Mouse (Mus musculus): Measurements from ENCODE around the gene Mms19. TPM values are rescaled to one million over a fixed set of nuclear protein-coding genes. Genes with fewer than 3 reads are reported as not detected.

Gene Mms19
- polyA plus RNA-seq, 1 experiment from 2014 or later, result 27.6 TPM

GRCm38 (mm10) chr19:41912121-41913080 is 68.6 kb downstream of the Mms19 start:
- Histone ChIP-seq H3K4me3 (replicated peaks; ENCODE audit: low read length) (peak overlapping the region; percentile 100), H3K27ac (ENCODE audit: low read length) (peak overlapping the region; percentile 92), H3K4me2 (ENCODE audit: low read depth, low read length) (peak overlapping the region; percentile 82), H3K9ac (ENCODE audit: low read length) (peak overlapping the region; percentile 100), H3K4me1 (ENCODE audit: control insufficient read depth, insufficient read depth, low read length) (peaks cover 24% of the 10 kb centered on the region), H3K9me3 (replicated peaks; ENCODE audit: control insufficient read depth, low read length) (no peaks in the 10 kb centered on the region), H3K36me3 (ENCODE audit: control insufficient read depth, insufficient read depth, low read length) (peaks cover 13% of the 10 kb centered on the region; the same call in 1 of the 2 replicates), H3K27me3 (ENCODE audit: control insufficient read depth, insufficient read depth, low read length) (no peaks in the 10 kb centered on the region)
- WGBS, result under 1% methylated on average over 53 of the region's 53 CpGs
- ATAC-seq (ENCODE audit: insufficient read depth, low FRiP score), result peak; percentile 34

DNA sequence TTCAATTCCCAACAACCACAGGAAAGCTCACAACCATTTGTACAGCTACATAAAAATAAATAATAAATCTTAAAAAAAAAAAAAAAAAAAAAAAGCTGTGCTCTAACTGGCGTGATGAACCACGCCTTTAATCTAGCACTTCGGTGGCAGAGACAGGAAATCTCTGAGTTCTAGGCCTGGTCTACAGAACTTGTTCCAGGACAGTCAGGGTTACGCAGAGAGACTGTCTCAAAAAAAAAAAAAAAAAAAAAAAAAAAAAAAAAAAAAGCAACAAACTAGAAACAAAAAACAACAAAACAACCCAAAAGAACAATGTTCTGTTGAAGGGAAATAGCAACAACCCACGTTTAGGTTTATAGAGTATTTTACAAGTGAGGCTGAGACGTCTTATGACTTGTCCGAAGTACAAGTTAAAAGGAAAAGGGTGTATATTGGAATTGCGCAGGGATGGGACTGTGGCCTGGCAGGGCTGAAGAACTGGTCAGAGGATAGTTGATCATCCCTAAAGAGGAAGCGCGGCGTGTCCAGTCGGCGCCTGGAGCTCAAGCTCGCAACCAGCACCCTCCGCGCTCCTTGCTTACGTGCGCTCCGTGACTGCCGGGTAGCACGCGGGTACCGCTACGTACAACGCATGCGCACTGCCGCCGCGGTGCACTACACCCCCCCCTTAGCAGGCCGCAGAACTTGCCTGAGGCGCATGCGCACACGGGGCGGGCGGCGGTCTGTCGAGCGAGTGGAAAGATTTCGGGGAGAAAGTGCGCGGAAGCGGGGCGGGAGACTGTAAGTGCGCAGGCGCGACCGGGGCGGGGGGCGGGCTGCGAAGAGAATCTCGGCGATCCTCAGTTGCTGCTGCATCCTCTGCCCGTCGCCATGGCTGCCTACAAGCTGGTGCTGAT is 69.5 kb downstream of the Mms19 start, which contains the start of gene Pgam1:
TSS of gene Pgam1 (plus strand) at position 746 of the 896 bp plus-strand sequence.
- peak within 1 kb of the TSS; percentile 96 for H3K27ac ChIP-seq (ENCODE audit: low read length)
- H3K9ac ChIP-seq (ENCODE audit: low read length), result peak within 1 kb of the TSS; percentile 100
- no peaks in the 10 kb centered on the region for H3K9me3 ChIP-seq (replicated peaks; ENCODE audit: control insufficient read depth, low read length)
- WGBS, result 5% methylated on average over 54 of the region's 54 CpGs
- peaks cover 32% of the 10 kb centered on the region for H3K4me1 ChIP-seq (ENCODE audit: control insufficient read depth, insufficient read depth, low read length)
- H3K27me3 ChIP-seq (ENCODE audit: control insufficient read depth, insufficient read depth, low read length), result no peaks in the 10 kb centered on the region
- peak within 1 kb of the TSS; percentile 100 for H3K4me3 ChIP-seq (replicated peaks; ENCODE audit: low read length)
- peaks cover 9% of the 10 kb centered on the region; the same call in 1 of the 2 replicates for H3K36me3 ChIP-seq (ENCODE audit: control insufficient read depth, insufficient read depth, low read length)
- peak; percentile 96 for ATAC-seq (ENCODE audit: insufficient read depth, low FRiP score)
- peak within 1 kb of the TSS; percentile 82 for H3K4me2 ChIP-seq (ENCODE audit: low read depth, low read length)

GRCm38 (mm10) chr19:41910396-41910795 is 70.6 kb downstream of the Mms19 start:
- peaks cover 32% of the 10 kb centered on the region for H3K4me1 ChIP-seq (ENCODE audit: control insufficient read depth, insufficient read depth, low read length)
- no peaks in the 10 kb centered on the region for H3K27me3 ChIP-seq (ENCODE audit: control insufficient read depth, insufficient read depth, low read length)
- H3K4me3 ChIP-seq (replicated peaks; ENCODE audit: low read length), result no peak overlapping the region
- ATAC-seq (ENCODE audit: insufficient read depth, low FRiP score), result no peak
- no peaks in the 10 kb centered on the region for H3K9me3 ChIP-seq (replicated peaks; ENCODE audit: control insufficient read depth, low read length)
- H3K36me3 ChIP-seq (ENCODE audit: control insufficient read depth, insufficient read depth, low read length), result no peaks in the 10 kb centered on the region
- H3K4me2 ChIP-seq (ENCODE audit: low read depth, low read length), result no peak overlapping the region
- 0 out of 2 replicates have a peak overlapping the region, but pooled peaks have one; percentile 96 for H3K27ac ChIP-seq (ENCODE audit: low read length)
- no peak overlapping the region for H3K9ac ChIP-seq (ENCODE audit: low read length)
- WGBS, result 80% methylated on average over 2 of the region's 2 CpGs

DNA sequence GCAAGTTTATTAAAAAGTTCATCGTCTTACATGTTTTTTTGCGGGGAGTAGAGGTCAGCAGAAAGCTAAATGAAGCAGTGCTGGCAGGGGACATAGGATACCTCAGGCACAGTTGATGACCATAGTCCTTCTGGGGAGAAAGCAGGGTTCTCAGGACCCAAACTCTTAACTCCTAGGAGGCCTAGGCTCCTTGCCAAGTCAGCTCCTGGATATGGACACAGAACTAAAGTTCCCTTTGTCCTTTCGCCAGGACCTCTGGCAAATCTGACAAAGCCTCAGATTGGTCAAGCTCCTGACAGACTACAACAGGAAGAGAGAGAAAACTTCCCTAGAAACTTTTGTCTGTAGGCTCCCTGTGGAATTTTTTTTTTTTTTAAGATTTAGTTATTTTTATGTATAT is 72.2 kb downstream of the Mms19 start:
- Histone ChIP-seq H3K27me3 (ENCODE audit: control insufficient read depth, insufficient read depth, low read length) (no peaks in the 10 kb centered on the region), H3K4me2 (ENCODE audit: low read depth, low read length) (no peak overlapping the region), H3K9me3 (replicated peaks; ENCODE audit: control insufficient read depth, low read length) (no peaks in the 10 kb centered on the region), H3K9ac (ENCODE audit: low read length) (no peak overlapping the region), H3K36me3 (ENCODE audit: control insufficient read depth, insufficient read depth, low read length) (no peaks in the 10 kb centered on the region), H3K4me3 (replicated peaks; ENCODE audit: low read length) (no peak overlapping the region), H3K4me1 (ENCODE audit: control insufficient read depth, insufficient read depth, low read length) (peaks cover 23% of the 10 kb centered on the region), H3K27ac (ENCODE audit: low read length) (no peak overlapping the region)
- ATAC-seq (ENCODE audit: insufficient read depth, low FRiP score), result no peak
- WGBS, result 86% methylated on average over 3 of the region's 3 CpGs

GRCm38 (mm10) chr19:41907079-41907760 is 73.7 kb downstream of the Mms19 start:
- no peaks in the 10 kb centered on the region for H3K27me3 ChIP-seq (ENCODE audit: control insufficient read depth, insufficient read depth, low read length)
- no peaks in the 10 kb centered on the region for H3K36me3 ChIP-seq (ENCODE audit: control insufficient read depth, insufficient read depth, low read length)
- no peaks in the 10 kb centered on the region for H3K9me3 ChIP-seq (replicated peaks; ENCODE audit: control insufficient read depth, low read length)
- ATAC-seq (ENCODE audit: insufficient read depth, low FRiP score), result no peak
- H3K4me2 ChIP-seq (ENCODE audit: low read depth, low read length), result peak overlapping the region; percentile 6; the same call in 1 of the 2 replicates
- no peak overlapping the region for H3K9ac ChIP-seq (ENCODE audit: low read length)
- whole genome bisulfite sequencing, result 28% methylated on average over 8 of the region's 8 CpGs
- no peak overlapping the region for H3K4me3 ChIP-seq (replicated peaks; ENCODE audit: low read length)
- H3K27ac ChIP-seq (ENCODE audit: low read length), result peak overlapping the region; percentile 85
- H3K4me1 ChIP-seq (ENCODE audit: control insufficient read depth, insufficient read depth, low read length), result peaks cover 14% of the 10 kb centered on the region

DNA sequence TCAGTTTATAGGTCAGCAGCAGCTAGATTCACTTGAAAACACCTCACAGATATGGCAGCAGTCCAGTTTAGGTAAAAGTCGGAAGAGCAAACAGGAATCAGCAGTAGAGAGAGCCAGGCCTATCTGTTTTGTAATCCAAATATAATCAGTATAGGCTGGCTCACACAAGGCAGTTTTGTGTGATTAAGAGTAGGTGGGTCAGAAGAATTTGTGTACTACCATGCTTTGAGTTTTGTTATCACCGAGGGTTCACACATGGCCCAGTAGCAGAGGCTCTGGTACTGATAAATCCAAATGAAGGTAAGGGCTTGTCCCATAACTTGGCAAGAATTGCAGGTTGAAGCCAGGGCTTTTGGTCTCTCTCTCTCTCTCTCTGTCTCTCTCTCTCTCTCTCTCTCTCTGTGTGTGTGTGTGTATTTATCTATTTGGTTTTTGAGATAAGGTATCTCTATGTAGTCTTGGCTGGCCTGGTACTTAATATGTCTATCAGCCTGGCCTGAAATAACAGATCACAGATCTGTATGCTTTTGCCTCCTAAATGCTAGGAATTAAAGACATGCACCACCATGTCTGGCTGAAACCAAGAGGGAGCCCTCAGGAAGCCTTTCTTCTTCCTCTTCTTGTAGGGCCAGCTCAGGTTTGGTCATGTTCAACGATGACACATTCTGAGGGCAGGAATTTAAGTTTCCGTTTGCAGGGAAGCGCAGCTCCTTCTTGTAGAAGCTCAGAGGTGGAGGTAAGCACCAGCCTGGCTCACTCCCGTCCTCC is 74.5 kb downstream of the Mms19 start:
- H3K4me1 ChIP-seq (ENCODE audit: control insufficient read depth, insufficient read depth, low read length), result peaks cover 14% of the 10 kb centered on the region
- H3K36me3 ChIP-seq (ENCODE audit: control insufficient read depth, insufficient read depth, low read length), result no peaks in the 10 kb centered on the region
- no peak overlapping the region for H3K4me3 ChIP-seq (replicated peaks; ENCODE audit: low read length)
- peak overlapping the region; percentile 85 for H3K27ac ChIP-seq (ENCODE audit: low read length)
- ATAC-seq (ENCODE audit: insufficient read depth, low FRiP score), result peak; percentile 32; the same call in 1 of the 2 replicates
- no peaks in the 10 kb centered on the region for H3K9me3 ChIP-seq (replicated peaks; ENCODE audit: control insufficient read depth, low read length)
- WGBS, result 41% methylated on average over 6 of the region's 6 CpGs
- H3K4me2 ChIP-seq (ENCODE audit: low read depth, low read length), result peak overlapping the region; percentile 6; the same call in 1 of the 2 replicates
- H3K27me3 ChIP-seq (ENCODE audit: control insufficient read depth, insufficient read depth, low read length), result no peaks in the 10 kb centered on the region
- H3K9ac ChIP-seq (ENCODE audit: low read length), result no peak overlapping the region

GRCm38 (mm10) chr19:41905246-41905645 is 75.7 kb downstream of the Mms19 start:
- no peak for ATAC-seq (ENCODE audit: insufficient read depth, low FRiP score)
- Histone ChIP-seq H3K4me2 (ENCODE audit: low read depth, low read length) (no peak overlapping the region), H3K4me1 (ENCODE audit: control insufficient read depth, insufficient read depth, low read length) (peaks cover 14% of the 10 kb centered on the region), H3K36me3 (ENCODE audit: control insufficient read depth, insufficient read depth, low read length) (no peaks in the 10 kb centered on the region), H3K9ac (ENCODE audit: low read length) (no peak overlapping the region), H3K9me3 (replicated peaks; ENCODE audit: control insufficient read depth, low read length) (no peaks in the 10 kb centered on the region), H3K27me3 (ENCODE audit: control insufficient read depth, insufficient read depth, low read length) (no peaks in the 10 kb centered on the region), H3K27ac (ENCODE audit: low read length) (no peak overlapping the region), H3K4me3 (replicated peaks; ENCODE audit: low read length) (no peak overlapping the region)
- WGBS, result 90% methylated on average over 2 of the region's 2 CpGs
